Mouse (Mus musculus): ENCODE measurements around the gene Snph.

The Snph gene

DNA sequence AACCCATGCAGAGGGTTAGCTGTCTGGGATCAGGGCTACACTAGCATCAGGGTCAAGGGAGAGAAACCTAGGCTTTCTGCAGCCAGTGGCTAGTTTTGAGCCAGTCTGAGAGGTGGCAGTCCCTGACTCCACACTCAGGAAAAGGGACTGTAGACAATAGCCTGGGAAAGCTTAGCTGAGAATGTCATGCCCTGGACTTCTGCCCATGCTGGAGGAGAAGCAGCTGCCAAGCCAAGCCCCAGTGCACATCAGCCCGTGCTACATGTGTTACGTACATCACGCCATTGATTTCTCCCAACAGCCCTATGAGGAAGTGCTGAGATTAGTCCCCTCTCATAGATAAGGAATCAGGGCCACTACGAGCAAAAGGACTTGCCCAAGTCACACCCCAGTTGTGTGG, 30.3 kb downstream of the Snph start:
- no peak for DNase-seq (ENCODE audit: low spot score in 2 of 2)

- no peak for DNase-seq (ENCODE audit: low spot score in 2 of 2)
Observed at GRCm38 (mm10) chr2:151598068-151598467, 34.3 kb downstream of the Snph start.

- DNase-seq (ENCODE audit: low spot score in 2 of 2), result no peak
Observed at GRCm38 (mm10) chr2:151587306-151587705, 45.1 kb downstream of the Snph start.

- DNase-seq (ENCODE audit: low spot score in 2 of 2), result no peak
Observed at GRCm38 (mm10) chr2:151586807-151587206, 45.6 kb downstream of the Snph start.

- no peak for DNase-seq (ENCODE audit: low spot score in 2 of 2)
Observed at GRCm38 (mm10) chr2:151585934-151586333, 46.5 kb downstream of the Snph start.

GRCm38 (mm10) chr2:151580945-151581344, 51.4 kb downstream of the Snph start:
- DNase-seq (ENCODE audit: low spot score in 2 of 2), result no peak

DNA sequence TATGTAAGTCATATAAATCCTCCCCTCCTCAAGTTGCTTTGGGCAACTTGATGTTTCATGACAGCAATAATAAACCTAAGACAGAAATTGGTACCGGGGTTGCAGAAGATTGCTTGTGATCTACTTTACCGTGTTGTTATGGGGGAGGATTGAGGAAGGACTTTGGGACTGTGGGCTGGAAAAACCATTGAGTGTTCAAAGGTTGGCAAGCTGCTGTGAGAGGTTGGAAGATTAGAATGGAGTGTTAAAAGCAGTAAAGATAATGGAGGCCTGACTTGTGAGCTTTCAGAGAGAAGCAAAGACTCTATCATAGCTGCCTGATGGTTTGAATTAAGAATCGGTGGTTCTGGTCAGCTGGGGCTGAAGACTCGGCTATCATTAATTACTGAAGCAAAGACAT, 53.2 kb downstream of the Snph start:
- no peak for DNase-seq (ENCODE audit: low spot score in 2 of 2)

DNA sequence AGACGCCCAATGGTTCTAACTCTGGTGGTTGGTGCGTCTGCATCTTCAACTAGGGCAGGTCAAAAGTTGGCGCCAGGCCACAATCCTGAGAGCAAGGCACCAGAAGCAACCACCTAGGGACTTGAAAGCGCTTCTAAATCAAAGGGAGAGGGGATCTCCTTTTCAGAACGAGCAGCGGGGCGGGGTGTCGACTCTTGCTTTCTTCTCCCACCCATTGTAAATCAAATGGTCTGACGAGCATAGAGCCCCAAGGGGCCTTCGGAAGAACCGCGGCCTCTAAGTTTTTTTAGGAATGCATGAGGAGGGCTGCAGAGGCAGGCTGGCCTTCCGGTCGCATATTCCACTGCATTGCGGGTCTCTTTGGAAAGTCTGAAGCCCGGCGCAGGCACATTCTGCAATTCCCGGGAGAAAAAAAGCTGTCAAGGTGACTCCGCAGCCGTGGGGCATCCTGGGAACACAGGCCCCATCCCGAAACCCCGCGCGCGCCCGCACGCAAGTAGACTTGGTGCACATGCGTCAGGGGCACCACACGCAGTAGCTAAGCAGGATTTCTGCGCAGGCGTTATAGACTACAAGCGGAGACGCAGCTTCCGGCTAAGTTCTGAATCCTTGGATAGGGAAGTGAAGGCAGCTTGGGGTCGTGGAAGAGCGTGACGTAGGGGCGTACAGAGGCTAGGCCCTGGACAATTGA, 56.5 kb downstream of the Snph start:
- DNase-seq (ENCODE audit: low spot score in 2 of 2), result peak; percentile 12 to 54

DNA sequence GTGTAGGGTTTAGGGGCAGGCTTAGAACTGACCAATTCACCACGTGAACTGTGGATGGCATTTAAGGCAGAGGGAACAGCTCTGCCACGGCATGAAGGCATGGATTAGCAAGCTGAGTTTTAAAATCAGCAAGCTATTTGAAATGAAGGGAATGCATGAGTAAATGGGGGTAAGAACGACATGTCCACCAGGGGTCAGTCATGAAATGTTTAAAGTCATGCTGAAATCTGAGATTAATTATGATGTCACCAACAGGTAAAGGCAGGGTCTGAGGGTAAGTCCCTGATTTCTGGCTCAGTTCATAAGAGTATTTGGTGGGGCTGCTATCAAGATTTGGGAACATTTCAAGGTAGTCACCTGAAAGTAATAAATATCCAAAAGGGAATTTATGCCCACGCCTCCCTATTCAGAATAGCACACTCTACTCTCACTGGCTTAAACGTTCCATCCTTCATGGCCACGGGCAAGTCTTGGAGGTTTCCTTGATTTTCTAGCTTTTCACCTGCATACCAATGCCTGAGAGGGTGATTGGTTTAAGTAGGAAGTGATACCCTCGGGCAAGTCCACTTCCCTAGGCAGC, 57.2 kb downstream of the Snph start:
- no peak for DNase-seq (ENCODE audit: low spot score in 2 of 2)

GRCm38 (mm10) chr2:151574607-151575006, 57.8 kb downstream of the Snph start:
- no peak for DNase-seq (ENCODE audit: low spot score in 2 of 2)

- no peak for DNase-seq (ENCODE audit: low spot score in 2 of 2)
Observed at GRCm38 (mm10) chr2:151573667-151574066, 58.7 kb downstream of the Snph start.

DNA sequence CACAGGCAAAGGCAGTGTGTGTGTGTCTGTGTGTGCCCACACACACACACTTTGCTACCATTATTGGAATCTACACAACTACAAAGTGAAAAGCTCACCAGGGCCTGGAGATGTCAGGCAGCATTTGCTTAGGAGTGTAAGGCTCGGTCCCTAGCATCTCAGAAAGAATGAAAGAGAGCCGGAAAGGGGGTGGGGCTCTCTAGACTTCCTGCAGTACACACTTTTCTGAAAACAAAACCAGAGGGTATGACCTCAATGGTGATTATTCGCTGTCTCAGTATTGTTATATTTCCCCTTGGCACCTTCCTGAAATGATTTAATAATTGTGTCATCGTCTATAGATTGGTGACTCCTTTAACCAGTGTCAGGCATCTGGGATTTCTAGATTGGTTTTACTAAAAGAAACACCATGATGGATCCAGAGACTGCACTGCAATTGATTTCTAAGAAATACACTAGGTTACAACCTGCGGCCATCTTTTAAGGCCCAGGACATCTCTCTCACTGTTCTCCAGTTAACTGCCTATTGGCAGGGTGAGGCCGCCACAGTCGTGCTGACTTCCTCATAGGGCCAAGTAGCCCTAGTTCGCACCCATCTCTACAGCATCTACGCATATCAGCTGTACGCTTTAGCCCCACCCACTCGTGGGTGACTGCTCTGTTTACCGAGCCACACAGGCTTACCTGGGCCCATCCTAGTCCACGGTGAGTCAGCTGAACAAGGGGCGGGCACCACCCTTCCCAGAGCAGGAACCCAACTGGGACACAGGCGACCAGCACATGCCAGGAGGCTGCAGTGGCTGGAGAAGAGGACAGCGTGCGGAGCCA, 60.3 kb downstream of the Snph start, which contains the start of gene Sdcbp2:
Sdcbp2 (plus strand) TSS at position 750 of the 828 bp plus-strand sequence.
- no peak for DNase-seq (ENCODE audit: low spot score in 2 of 2)

DNA sequence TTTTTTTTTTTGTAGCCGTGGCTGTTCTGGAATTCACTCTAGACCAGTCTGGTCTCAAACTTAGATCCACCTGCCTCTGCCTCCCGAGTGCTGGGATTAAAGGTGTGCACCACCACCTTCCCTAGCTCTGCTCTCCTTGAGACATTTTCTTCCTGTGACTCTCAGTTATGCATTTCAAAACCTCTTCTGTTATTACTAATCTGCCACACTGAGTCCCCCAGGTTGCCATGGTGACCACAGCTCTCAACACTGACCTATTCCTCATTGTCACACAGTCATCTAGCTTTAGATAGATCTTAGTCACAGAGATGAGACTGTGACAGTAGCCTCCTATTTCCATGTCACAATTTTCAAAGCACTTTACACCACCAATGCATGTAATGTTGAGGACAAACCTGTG, 62.9 kb downstream of the Snph start:
- DNase-seq (ENCODE audit: low spot score in 2 of 2), result no peak

GRCm38 (mm10) chr2:151566856-151567255, 65.5 kb downstream of the Snph start:
- no peak for DNase-seq (ENCODE audit: low spot score in 2 of 2)

DNA sequence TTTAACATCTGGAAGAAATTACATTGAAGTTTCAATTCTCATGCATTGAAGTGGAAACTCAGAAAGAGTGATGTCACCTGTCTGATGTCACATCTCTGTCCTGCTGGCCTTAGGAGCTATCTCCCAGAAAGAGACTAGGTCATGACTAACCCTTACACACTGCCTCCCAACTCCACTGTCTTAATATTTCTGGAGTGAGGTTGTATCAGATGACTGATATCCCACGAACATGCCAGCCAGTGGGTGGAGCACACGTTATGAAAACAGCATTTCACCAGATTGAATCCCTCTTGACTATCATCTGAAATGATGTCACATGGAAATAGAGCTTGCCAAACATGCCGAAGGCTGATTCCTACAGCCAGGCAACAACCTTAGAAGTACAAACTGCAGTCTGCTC, 67.4 kb downstream of the Snph start:
- DNase-seq (ENCODE audit: low spot score in 2 of 2), result no peak

- no peak for DNase-seq (ENCODE audit: low spot score in 2 of 2)
Observed at GRCm38 (mm10) chr2:151564006-151564405, 68.4 kb downstream of the Snph start.

- DNase-seq (ENCODE audit: low spot score in 2 of 2), result no peak
Observed at GRCm38 (mm10) chr2:151562930-151563921, 69.2 kb downstream of the Snph start.

DNA sequence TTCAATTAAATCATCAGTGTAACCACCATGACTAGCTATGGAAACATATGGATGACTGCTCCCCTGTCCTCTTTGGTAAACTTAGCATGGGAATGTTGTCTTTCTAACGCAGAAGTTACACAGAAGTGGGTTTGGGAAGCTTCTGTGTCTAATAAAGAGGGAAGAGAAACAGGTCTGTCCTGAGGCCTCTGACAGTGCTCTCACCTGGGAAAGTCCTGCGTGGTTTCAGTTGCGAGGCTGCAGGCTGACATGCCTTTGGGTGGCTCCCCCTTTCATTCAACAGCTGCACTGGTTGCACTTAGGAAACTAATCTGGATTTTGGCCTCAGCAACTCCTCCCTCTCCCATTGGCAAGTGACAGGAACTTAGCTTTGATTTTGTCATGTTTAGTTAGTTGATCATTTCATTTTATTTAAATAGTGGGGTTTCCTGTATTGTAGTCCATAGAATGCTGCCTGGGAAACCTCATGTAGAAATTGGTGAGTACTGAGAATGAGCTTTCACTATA, 82.7 kb downstream of the Snph start:
- no peak for DNase-seq (ENCODE audit: low spot score in 2 of 2)

- no peak for DNase-seq (ENCODE audit: low spot score in 2 of 2)
Observed at GRCm38 (mm10) chr2:151546571-151546970, 85.8 kb downstream of the Snph start.

GRCm38 (mm10) chr2:151544673-151545072, 87.7 kb downstream of the Snph start:
- no peak for DNase-seq (ENCODE audit: low spot score in 2 of 2)
